Mouse (Mus musculus) liver, adult (tissue): Measurements from ENCODE around the gene Ppp1r16b.

Experiments used
- GATA4 ChIP-seq: IDR thresholded peaks from 2 replicates; pipeline ENCODE4 v1.6.1; 2014; ENCODE audit warnings: mild to moderate bottlenecking, low read length; ENCODE audit not compliant: insufficient replicate concordance

Ppp1r16b gene

GRCm38 (mm10) chr2:158665098-158665497 lies at the start of gene Ppp1r16b:
Gene Ppp1r16b, plus strand, starts transcription at chr2:158665398.
- no peak for TF ChIP-seq GATA4

GRCm38 (mm10) chr2:158615702-158616101 lies 49.5 kb upstream of the Ppp1r16b start:
- TF ChIP-seq GATA4: no peak

- TF ChIP-seq GATA4: no peak
Observed at GRCm38 (mm10) chr2:158616296-158616695, 48.9 kb upstream of the Ppp1r16b start.

GRCm38 (mm10) chr2:158616790-158617189 lies 48.4 kb upstream of the Ppp1r16b start:
- TF ChIP-seq GATA4: no peak

- no peak for TF ChIP-seq GATA4
Observed at GRCm38 (mm10) chr2:158624718-158625222, 40.4 kb upstream of the Ppp1r16b start, which contains the start of gene Actr5. Gene Actr5, plus strand, starts transcription at chr2:158624888.

GRCm38 (mm10) chr2:158625231-158625630 lies 40.0 kb upstream of the Ppp1r16b start:
- TF ChIP-seq GATA4: no peak

- no peak for TF ChIP-seq GATA4
Observed at GRCm38 (mm10) chr2:158625697-158626096, 39.5 kb upstream of the Ppp1r16b start.

- TF ChIP-seq GATA4: no peak
Observed at GRCm38 (mm10) chr2:158628858-158629257, 36.3 kb upstream of the Ppp1r16b start.

- no peak for TF ChIP-seq GATA4
Observed at GRCm38 (mm10) chr2:158629414-158629813, 35.8 kb upstream of the Ppp1r16b start.

- TF ChIP-seq GATA4: no peak
Observed at GRCm38 (mm10) chr2:158631873-158632272, 33.3 kb upstream of the Ppp1r16b start.

GRCm38 (mm10) chr2:158641869-158642268 lies 23.3 kb upstream of the Ppp1r16b start:
- TF ChIP-seq GATA4: no peak

- TF ChIP-seq GATA4: no peak
Observed at GRCm38 (mm10) chr2:158642587-158642986, 22.6 kb upstream of the Ppp1r16b start.

- TF ChIP-seq GATA4: no peak
Observed at GRCm38 (mm10) chr2:158643791-158644190, 21.4 kb upstream of the Ppp1r16b start.

- TF ChIP-seq GATA4: no peak
Observed at GRCm38 (mm10) chr2:158651159-158651908, 13.9 kb upstream of the Ppp1r16b start.

- TF ChIP-seq GATA4: no peak
Observed at GRCm38 (mm10) chr2:158652985-158653384, 12.2 kb upstream of the Ppp1r16b start.

GRCm38 (mm10) chr2:158654717-158655116 lies 10.5 kb upstream of the Ppp1r16b start:
- no peak for TF ChIP-seq GATA4

- no peak for TF ChIP-seq GATA4
Observed at GRCm38 (mm10) chr2:158655806-158656205, 9.4 kb upstream of the Ppp1r16b start.
